Mouse (Mus musculus) midbrain, embryonic 10.5 days (tissue): ENCODE results near the gene Gm12169. TPM values are rescaled to one million over a fixed set of nuclear protein-coding genes. Genes with fewer than 3 reads are reported as not detected.

Source experiments
- DNase-seq: peaks from one replicate; pipeline ENCODE4 v3.0.0-alpha.2; 2017; ENCODE audit warnings: low spot score
- H3K27ac ChIP-seq: fragments of 300-500 bp; sonication (generic); replicated peaks from 2 replicates; pipeline ENCODE4 v1.5.1; 2016; ENCODE audit warnings: mild to moderate bottlenecking
- H3K27me3 ChIP-seq: fragments of 300-500 bp; sonication (generic); 2 replicates; pipeline ENCODE4 v1.6.1; 2016; ENCODE audit warnings: low read depth, mild to moderate bottlenecking; ENCODE audit not compliant: poor library complexity, severe bottlenecking
- H3K36me3 ChIP-seq: fragments of 300-500 bp; sonication (generic); 2 replicates; pipeline ENCODE4 v1.6.1; 2016; ENCODE audit warnings: mild to moderate bottlenecking, moderate library complexity
- H3K4me1 ChIP-seq: fragments of 300-500 bp; sonication (generic); 2 replicates; pipeline ENCODE4 v1.6.1; 2016
- H3K4me3 ChIP-seq: fragments of 300-500 bp; sonication (generic); 2 replicates; pipeline ENCODE4 v1.5.1; 2016; ENCODE audit warnings: mild to moderate bottlenecking, moderate library complexity
- H3K9me3 ChIP-seq: fragments of 300-500 bp; sonication (generic); replicated peaks from 2 replicates; pipeline ENCODE4 v1.6.1; 2016; ENCODE audit warnings: mild to moderate bottlenecking
- WGBS: fragments of 180-500 bp; shearing (Covaris S2); methylation state at CpG from one replicate; pipeline ENCODE4 v1.1.7; 2016; 5-methylcytosine and 5-hydroxymethylcytosine counted together
- polyA plus RNA-seq: library from polyadenylated mRNA; unstranded; fragments of >200 nt; fragmentation: Nextera tagmentation; extraction: Ambion mirVana; gene quantifications from 2 replicates; pipeline ENCODE4 v1.2.1, GENCODE M21; 2016

Gm12169 gene
- polyA plus RNA-seq, 1 experiment from 2014 or later = not detected

- Histone ChIP-seq H3K4me1 (no peaks in the 10 kb centered on the region), H3K36me3 (no peaks in the 10 kb centered on the region), H3K9me3 (no peaks in the 10 kb centered on the region), H3K27ac (no peak overlapping the region), H3K4me3 (no peak overlapping the region), H3K27me3 (no peaks in the 10 kb centered on the region)
- 95% methylated on average over 3 of the region's 3 CpGs for WGBS
- no peak for DNase-seq
Measured at GRCm38 (mm10) chr11:46552741-46553140, 28.7 kb downstream of the Gm12169 start.

- Histone ChIP-seq H3K4me1 (no peaks in the 10 kb centered on the region), H3K4me3 (no peak overlapping the region), H3K27ac (no peak overlapping the region), H3K27me3 (no peaks in the 10 kb centered on the region), H3K9me3 (no peaks in the 10 kb centered on the region), H3K36me3 (no peaks in the 10 kb centered on the region)
- no peak for DNase-seq
- 91% methylated on average over 4 of the region's 4 CpGs for WGBS
Measured at GRCm38 (mm10) chr11:46561096-46561495, 37.1 kb downstream of the Gm12169 start.

- no peaks in the 10 kb centered on the region for H3K36me3 ChIP-seq
- DNase-seq = no peak
- no peaks in the 10 kb centered on the region for H3K9me3 ChIP-seq
- no peaks in the 10 kb centered on the region for H3K4me1 ChIP-seq
- H3K27ac ChIP-seq = no peak overlapping the region
- 88% methylated on average over 1 of the region's 1 CpGs for WGBS
- H3K4me3 ChIP-seq = no peak overlapping the region
- H3K27me3 ChIP-seq = no peaks in the 10 kb centered on the region
Measured at GRCm38 (mm10) chr11:46564671-46565070, 40.7 kb downstream of the Gm12169 start.

GRCm38 (mm10) chr11:46565967-46566366, 42.0 kb downstream of the Gm12169 start:
- Histone ChIP-seq H3K4me1 (no peaks in the 10 kb centered on the region), H3K4me3 (no peak overlapping the region), H3K36me3 (no peaks in the 10 kb centered on the region), H3K27ac (no peak overlapping the region), H3K27me3 (no peaks in the 10 kb centered on the region), H3K9me3 (no peaks in the 10 kb centered on the region)
- 96% methylated on average over 2 of the region's 2 CpGs for WGBS
- no peak for DNase-seq

GRCm38 (mm10) chr11:46569107-46569506, 45.1 kb downstream of the Gm12169 start:
- no peaks in the 10 kb centered on the region for H3K4me1 ChIP-seq
- H3K36me3 ChIP-seq = no peaks in the 10 kb centered on the region
- H3K27ac ChIP-seq = no peak overlapping the region
- no peak for DNase-seq
- H3K4me3 ChIP-seq = no peak overlapping the region
- H3K9me3 ChIP-seq = no peaks in the 10 kb centered on the region
- H3K27me3 ChIP-seq = no peaks in the 10 kb centered on the region
- WGBS = 68% methylated on average over 1 of the region's 1 CpGs

GRCm38 (mm10) chr11:46571327-46571726, 47.3 kb downstream of the Gm12169 start, which contains the start of gene BC053393:
TSS of gene BC053393 (plus strand) at chr11:46571536.
- H3K4me3 ChIP-seq = no peak within 1 kb of the TSS
- WGBS = 92% methylated on average over 1 of the region's 1 CpGs
- H3K4me1 ChIP-seq = no peaks in the 10 kb centered on the region
- H3K9me3 ChIP-seq = no peaks in the 10 kb centered on the region
- no peaks in the 10 kb centered on the region for H3K36me3 ChIP-seq
- no peak for DNase-seq
- H3K27me3 ChIP-seq = no peaks in the 10 kb centered on the region
- no peak within 1 kb of the TSS for H3K27ac ChIP-seq

- no peak overlapping the region for H3K27ac ChIP-seq
- no peak for DNase-seq
- H3K4me1 ChIP-seq = no peaks in the 10 kb centered on the region
- no peak overlapping the region for H3K4me3 ChIP-seq
- 73% methylated on average over 5 of the region's 5 CpGs for WGBS
- no peaks in the 10 kb centered on the region for H3K9me3 ChIP-seq
- H3K36me3 ChIP-seq = no peaks in the 10 kb centered on the region
- H3K27me3 ChIP-seq = no peaks in the 10 kb centered on the region
Measured at GRCm38 (mm10) chr11:46578771-46579281, 54.8 kb downstream of the Gm12169 start.

- Histone ChIP-seq H3K27me3 (no peaks in the 10 kb centered on the region), H3K4me1 (no peaks in the 10 kb centered on the region), H3K36me3 (no peaks in the 10 kb centered on the region), H3K9me3 (no peaks in the 10 kb centered on the region), H3K4me3 (no peak overlapping the region), H3K27ac (no peak overlapping the region)
- no peak for DNase-seq
- WGBS = 88% methylated on average over 3 of the region's 3 CpGs
Measured at GRCm38 (mm10) chr11:46580428-46580827, 56.4 kb downstream of the Gm12169 start.

GRCm38 (mm10) chr11:46582741-46583140, 58.7 kb downstream of the Gm12169 start:
- WGBS = 79% methylated on average over 5 of the region's 5 CpGs
- Histone ChIP-seq H3K36me3 (no peaks in the 10 kb centered on the region), H3K4me1 (no peaks in the 10 kb centered on the region), H3K4me3 (no peak overlapping the region), H3K9me3 (no peaks in the 10 kb centered on the region), H3K27ac (no peak overlapping the region), H3K27me3 (no peaks in the 10 kb centered on the region)
- no peak for DNase-seq

Other genes with a start within 250 kb of the Gm12169 start
- gene Cyfip2, start 211.4 kb upstream of the Gm12169 start, polyA plus RNA-seq = 20.4 and 27.9 TPM in 2 replicates
- gene Itk, start 134.7 kb upstream of the Gm12169 start, polyA plus RNA-seq = 0.04 TPM in 1 of 2 replicates, not detected in the other
- not detected in 2 replicates for gene Fam71b, start 127.7 kb upstream of the Gm12169 start, polyA plus RNA-seq
- gene Med7, start 87.3 kb upstream of the Gm12169 start, polyA plus RNA-seq = 95.2 and 97.2 TPM in 2 replicates
- gene Havcr2, start 69.3 kb upstream of the Gm12169 start, polyA plus RNA-seq = 0.04 and 0.14 TPM in 2 replicates
- not detected in 2 replicates for gene BC053393, start 47.3 kb downstream of the Gm12169 start, polyA plus RNA-seq
- not detected in 2 replicates for gene Dppa1, start 105.0 kb downstream of the Gm12169 start, polyA plus RNA-seq
- gene Timd2, start 182.8 kb downstream of the Gm12169 start, polyA plus RNA-seq = 0.09 and 0.17 TPM in 2 replicates
- gene Havcr1, start 210.9 kb downstream of the Gm12169 start, polyA plus RNA-seq = 0.06 TPM in 1 of 2 replicates, not detected in the other